16 mouse cellular contexts compared by ENCODE assay signal in the genomic region with DNA sequence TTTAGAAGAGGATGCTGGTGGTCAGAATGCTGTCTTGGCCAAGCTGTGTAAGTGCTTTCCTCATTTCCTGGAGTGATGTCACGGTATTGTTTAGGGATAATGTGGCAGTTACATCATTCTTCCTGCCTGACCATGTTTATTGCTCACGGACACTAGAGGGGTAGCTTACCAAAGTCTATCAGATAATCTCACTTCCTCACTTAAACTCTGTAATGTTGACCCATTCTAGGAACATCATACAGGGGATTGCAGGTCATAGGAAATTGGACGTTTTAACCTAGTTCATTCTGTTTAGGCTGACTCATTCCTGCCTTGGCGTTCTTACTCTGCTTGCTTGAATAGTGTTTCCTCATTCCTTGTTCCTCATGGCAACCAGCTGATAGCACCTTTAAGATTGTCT.
A peak's percentile ranks its signal among the peaks of the same experiment; 100 is the strongest.
DNase-seq lines count a peak whose midpoint lies in the region; ATAC-seq and TF ChIP-seq lines count a peak whose summit lies in the region.
"Had no signal": no experiment of that assay in that cellular context is flagged by ENCODE, and none has a peak within 500 bp of the region (broad histone marks: within the 10 kb centered on the region; RNA-seq: fewer than 3 reads in every experiment).

No protein-coding gene starts in this region.

- no peaks in the 10 kb centered on the region for H3K79me2 ChIP-seq in CH12.LX (replicated peaks; ENCODE audit: control insufficient read depth, extremely low read depth, insufficient read depth, poor library complexity, severe bottlenecking)

- no peak for TF ChIP-seq POLR2A in CH12.LX (IDR thresholded peaks at IDR 0.05; ENCODE audit: low read depth, low read length)

- peak; percentile 15 to 49 for DNase-seq in heart, adult 9 months (ENCODE audit: low spot score in 2 of 2)
- no peak for DNase-seq in heart, postnatal 25 days (ENCODE audit: low spot score)
- DNase-seq in CH12.LX (ENCODE audit: extremely low read depth), result peak; percentile 60
- peak; percentile 51 for DNase-seq in heart, postnatal 0 days (ENCODE audit: low spot score)
- no peak for DNase-seq in layer of hippocampus, adult 9-10 months (ENCODE audit: low spot score)
- DNase-seq in yolk sac, embryonic 10.5 days (ENCODE audit: low spot score), result no peak
- DNase-seq in ovary, postnatal 36 days (ENCODE audit: low spot score), result no peak
- DNase-seq: adrenal gland, postnatal 25 days; cerebellum, adult 11 months; kidney, postnatal 10 days; layer of hippocampus, postnatal 36 days; retina, postnatal 1 day; thymus, adult 2 months had no signal

- no peaks in the 10 kb centered on the region for H3K27me3 ChIP-seq in CH12.LX (replicated peaks)
- no peaks in the 10 kb centered on the region for H3K27me3 ChIP-seq in heart, postnatal 0 days (ENCODE audit: control insufficient read depth, insufficient read depth, low read length)
- H3K27me3 ChIP-seq: hindbrain, embryonic 13.5 days had no signal

- no peak for TF ChIP-seq RAD21 in CH12.LX (IDR thresholded peaks at IDR 0.05; ENCODE audit: low read depth, low read length)

- H3K4me2 ChIP-seq in CH12.LX (ENCODE audit: insufficient read depth, low read depth, poor library complexity, severe bottlenecking), result peak overlapping the region; percentile 10; the same call in 1 of the 2 replicates
- no peak overlapping the region for H3K4me2 ChIP-seq in heart, postnatal 0 days (ENCODE audit: low read depth, low read length)
- H3K4me2 ChIP-seq: hindbrain, embryonic 13.5 days; midbrain, embryonic 11.5 days had no signal

- H3K36me3 ChIP-seq in CH12.LX (replicated peaks in 1 of 2; ENCODE audit: control insufficient read depth in 1 of 2, insufficient read depth in 1 of 2, low read length in 1 of 2), result no peaks in the 10 kb centered on the region
- no peaks in the 10 kb centered on the region for H3K36me3 ChIP-seq in heart, postnatal 0 days (replicated peaks; ENCODE audit: control insufficient read depth, insufficient read depth, low read length)
- H3K36me3 ChIP-seq: hindbrain, embryonic 13.5 days had no signal

- no peaks in the 10 kb centered on the region for H3K9me3 ChIP-seq in CH12.LX (replicated peaks; ENCODE audit: low read length)
- no peaks in the 10 kb centered on the region for H3K9me3 ChIP-seq in heart, postnatal 0 days (replicated peaks; ENCODE audit: control insufficient read depth, low read length)
- H3K9me3 ChIP-seq: hindbrain, embryonic 13.5 days had no signal

- peak; percentile 70 for TF ChIP-seq EP300 in CH12.LX (IDR thresholded peaks at IDR 0.05; ENCODE audit: low read length)
- TF ChIP-seq EP300 in heart, postnatal 0 days (IDR thresholded peaks at IDR 0.05; ENCODE audit: low read depth), result no peak

- no peak overlapping the region for H3K9ac ChIP-seq in CH12.LX (ENCODE audit: insufficient read depth, low read depth)
- H3K9ac ChIP-seq in heart, postnatal 0 days (replicated peaks; ENCODE audit: low read depth, low read length), result no peak overlapping the region
- H3K9ac ChIP-seq: hindbrain, embryonic 13.5 days had no signal

- in situ Hi-C loops in CH12.LX (cut with MboI; ENCODE audit: low pct_ligation_motif_present, low pct_unique_long_range_greater_than_20kb, low sequenced_read_pairs), result no loop called here

- intact Hi-C loops in heart, postnatal 25 days (cut with DNase I), result no loop called here

- peak; percentile 81 for ATAC-seq in heart, postnatal 0 days (ENCODE audit: insufficient read depth, low read depth)
- peak; percentile 91 for ATAC-seq in megakaryocyte, adult 5-6 weeks (ENCODE audit: poor library complexity, severe bottlenecking)

- 43% methylated on average over 4 of the region's 4 CpGs for WGBS in heart, postnatal 0 days

- H3K4me1 ChIP-seq in CH12.LX (ENCODE audit: control insufficient read depth in 1 of 2, insufficient read depth in 2 of 2), result peaks cover 14 to 25% of the 10 kb centered on the region in 2 experiments
- no peaks in the 10 kb centered on the region for H3K4me1 ChIP-seq in heart, postnatal 0 days (ENCODE audit: control insufficient read depth, insufficient read depth)
- H3K4me1 ChIP-seq: hindbrain, embryonic 13.5 days had no signal

- dilution Hi-C loops in CH12.LX (cut with MboI; ENCODE audit: extremely low pct_ligation_motif_present, extremely low pct_unique_long_range_greater_than_20kb, low sequenced_read_pairs), result no loop called here

- no peak overlapping the region for H3K4me3 ChIP-seq in CH12.LX (replicated peaks in 1 of 3; ENCODE audit: low read depth in 2 of 3, low read length in 2 of 3, poor library complexity in 1 of 3)
- H3K4me3 ChIP-seq in heart, postnatal 0 days (ENCODE audit: low read depth, low read length), result no peak overlapping the region
- H3K4me3 ChIP-seq: hindbrain, embryonic 13.5 days had no signal

- H3K27ac ChIP-seq in CH12.LX (ENCODE audit: insufficient read depth, low read depth), result peak overlapping the region; percentile 28
- H3K27ac ChIP-seq in heart, postnatal 0 days (ENCODE audit: low read depth), result peak overlapping the region; percentile 14; the same call in 1 of the 2 replicates
- H3K27ac ChIP-seq: hindbrain, embryonic 13.5 days had no signal

- TF ChIP-seq CTCF in CH12.LX (conservative IDR thresholded peaks at IDR 0.05 in 1 of 2, IDR thresholded peaks at IDR 0.05 in 1 of 2; ENCODE audit: low read depth in 2 of 2, low read length in 2 of 2), result no peak
- no peak for TF ChIP-seq CTCF in heart, postnatal 0 days (IDR thresholded peaks at IDR 0.05; ENCODE audit: low read depth)

TF ChIP-seq in CH12.LX, 34 proteins besides CTCF, POLR2A, EP300 and RAD21:
- TF ChIP-seq BHLHE40 (IDR thresholded peaks at IDR 0.05; ENCODE audit: low read depth, low read length) (no peak), ETS1 (conservative IDR thresholded peaks at IDR 0.05; ENCODE audit: low read depth, low read length) (0 out of 2 replicates have a peak, but pooled peaks have one; percentile 17), MEF2A (IDR thresholded peaks at IDR 0.05; ENCODE audit: borderline replicate concordance, low read depth, low read length) (0 out of 2 replicates have a peak, but pooled peaks have one; percentile 21), JUN (IDR thresholded peaks at IDR 0.05; ENCODE audit: insufficient read depth, low read depth, low read length) (peak; percentile 40; the same call in 1 of the 2 replicates), MAFK (IDR thresholded peaks at IDR 0.05; ENCODE audit: insufficient replicate concordance, low read length) (no peak), IRF4 (IDR thresholded peaks at IDR 0.05; ENCODE audit: low read depth, low read length) (peak; percentile 65; the same call in 1 of the 2 replicates)

Comparison
In these comparisons a context has a peak if more than half of its experiments do, and no peak if none do; other contexts are left out.
1. DNase-seq: peak in heart, adult 9 months (2 of 2), CH12.LX (single experiment) and heart, postnatal 0 days (single experiment); none in heart, postnatal 25 days (single experiment), layer of hippocampus, adult 9-10 months (single experiment), yolk sac, embryonic 10.5 days (single experiment) and ovary, postnatal 36 days (single experiment).